Mouse (Mus musculus) embryo, embryonic 10.5 days (tissue): ENCODE data around the gene Defa2.
"Not testable (repeated sequence)": the region's sequence is repeated elsewhere in the genome, so short reads cannot be mapped to it uniquely, and the experiment has no call there.

ENCODE experiments used
- DNase-seq: peaks from one replicate; pipeline ENCODE4 v3.0.0-alpha.2; 2015; ENCODE audit warnings: low spot score

The Defa2 gene

GRCm38 (mm10) chr8:21378215-21378614 lies at the start of gene Defa2:
Gene Defa2 (plus strand): TSS chr8:21378515.
- not testable (repeated sequence) for DNase-seq

GRCm38 (mm10) chr8:21391511-21391910 lies 13.2 kb downstream of the Defa2 start, which contains the start of gene Defa33:
Gene Defa33 (plus strand): TSS chr8:21391811.
- DNase-seq: not testable (repeated sequence)

- DNase-seq: not testable (repeated sequence)
These were observed 48.8 kb downstream of the Defa2 start, which contains the start of gene Defa36 for GRCm38 (mm10) chr8:21427111-21427510. Gene Defa36 (plus strand): TSS chr8:21427411.
